Mouse (Mus musculus): Measurements from ENCODE around the gene Zfp189.

GRCm38 (mm10) chr4:49506386-49506785 lies 14.6 kb upstream of the Zfp189 start, which contains the start of gene Baat:
- TF ChIP-seq FOSL1 (IDR thresholded peaks at IDR 0.05; ENCODE audit: insufficient read depth, low read length, poor library complexity, severe bottlenecking) = no peak
- no peak for TF ChIP-seq CTCF (IDR thresholded peaks at IDR 0.05; ENCODE audit: control insufficient read depth, insufficient read depth, insufficient read length)
- no peak for TF ChIP-seq MYOD1 (IDR thresholded peaks at IDR 0.05; ENCODE audit: control insufficient read depth, insufficient read length, low read depth)
- no peak for TF ChIP-seq USF1 (IDR thresholded peaks at IDR 0.05; ENCODE audit: low read depth)
